Mouse (Mus musculus) heart, adult 2 months (tissue): ENCODE measurements at regions not wholly inside any gene's neighbourhood (a gene's known extent, or its start where the extent isn't known, plus 50 kb on each side); places are given as distances from the start of the nearest gene placed in this dataset.

ENCODE experiments used
- CTCF ChIP-seq: fragments of 200-600 bp; IDR thresholded peaks from 2 replicates; pipeline ENCODE4 v1.8.1; 2022; ENCODE audit warnings: antibody characterized with exemption, mild to moderate bottlenecking, moderate library complexity
- EP300 ChIP-seq: fragments of 200-500 bp; IDR thresholded peaks from 2 replicates; pipeline ENCODE4 v1.6.1; 2011; ENCODE audit warnings: low read depth, low read length, control low read depth; ENCODE audit not compliant: insufficient read depth
- POLR2A ChIP-seq: fragments of 200-500 bp; IDR thresholded peaks from 2 replicates; pipeline ENCODE4 v1.6.1; 2011; ENCODE audit warnings: mild to moderate bottlenecking, low read depth, low read length, control low read depth; ENCODE audit not compliant: insufficient read depth

DNA sequence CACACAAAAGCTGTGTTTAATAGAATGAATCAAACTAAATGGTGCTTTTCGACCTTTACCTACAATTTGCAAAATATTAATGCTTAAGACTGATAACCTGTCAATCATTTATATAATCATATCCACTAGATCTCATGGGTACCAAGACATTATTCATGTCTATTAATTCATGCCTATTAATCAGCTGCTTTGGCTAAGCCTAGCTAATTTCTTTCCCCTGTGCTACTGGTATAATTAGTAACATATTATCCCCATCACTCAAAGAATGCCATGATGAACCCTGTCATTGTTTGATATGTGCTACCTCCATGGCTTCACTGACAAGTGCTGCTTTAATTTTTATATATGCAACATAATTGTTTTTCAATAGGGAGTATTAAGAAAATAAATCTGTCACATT is 474.1 kb upstream of the Kcnd2 start:
- TF ChIP-seq POLR2A (no peak), CTCF (no peak), EP300 (no peak)
